Mouse (Mus musculus) heart, embryonic 16.5 days (tissue): Measurements from ENCODE around the gene Usf3. TPM values are rescaled to one million over a fixed set of nuclear protein-coding genes. Genes with fewer than 3 reads are reported as not detected.
A peak's percentile ranks its signal among the peaks of the same experiment; 100 is the strongest.

ENCODE experiments used
- ATAC-seq: fragments of 200-750 bp; cut with Nextera tagmentation; replicated peaks from 2 replicates; pipeline ENCODE4 v1.8.0; 2017; ENCODE audit warnings: moderate number of reproducible peaks; ENCODE audit not compliant: insufficient read depth, low FRiP score; ENCODE audit errors: extremely low read depth
- H3K27ac ChIP-seq: fragments of 300-500 bp; sonication (generic); 2 replicates; pipeline ENCODE4 v1.5.1; 2014; ENCODE audit warnings: mild to moderate bottlenecking, low read length, control low read depth, moderate library complexity
- H3K27me3 ChIP-seq: fragments of 300-500 bp; sonication (generic); 2 replicates; pipeline ENCODE4 v1.6.1; 2014; ENCODE audit warnings: low read length, mixed read lengths; ENCODE audit not compliant: control insufficient read depth, insufficient read depth
- H3K36me3 ChIP-seq: fragments of 300-500 bp; sonication (generic); 2 replicates; pipeline ENCODE4 v1.6.1; 2014; ENCODE audit not compliant: control insufficient read depth, insufficient read depth
- H3K4me1 ChIP-seq: fragments of 300-500 bp; sonication (generic); 2 replicates; pipeline ENCODE4 v1.6.1; 2014; ENCODE audit warnings: low read length, mixed read lengths; ENCODE audit not compliant: control insufficient read depth, insufficient read depth
- H3K4me2 ChIP-seq: fragments of 300-500 bp; sonication (generic); 2 replicates; pipeline ENCODE4 v1.6.1; 2014; ENCODE audit warnings: low read depth, mild to moderate bottlenecking, control low read depth, low read length
- H3K4me3 ChIP-seq: fragments of 300-500 bp; sonication (generic); 2 replicates; pipeline ENCODE4 v1.5.1; 2014; ENCODE audit warnings: mild to moderate bottlenecking, control low read depth, low read length
- H3K9ac ChIP-seq: fragments of 300-500 bp; sonication (generic); 2 replicates; pipeline ENCODE4 v1.6.1; 2014; ENCODE audit warnings: low read length, control low read depth
- H3K9me3 ChIP-seq: fragments of 300-500 bp; sonication (generic); replicated peaks from 2 replicates; pipeline ENCODE4 v1.6.1; 2016; ENCODE audit warnings: low read length; ENCODE audit not compliant: control insufficient read depth
- whole genome bisulfite sequencing: fragments of 180-500 bp; shearing (Covaris S2); extraction: QIAGEN DNeasy Blood & Tissue Kit; methylation state at CpG from one replicate; pipeline ENCODE4 v1.1.7; 2014; 5-methylcytosine and 5-hydroxymethylcytosine counted together
- polyA plus RNA-seq: library from polyadenylated mRNA; unstranded; fragments of >200 nt; fragmentation: Nextera tagmentation; extraction: Ambion mirVana; gene quantifications from 2 replicates; pipeline ENCODE4 v1.2.1, GENCODE M21; 2015

Gene Usf3
- polyA plus RNA-seq, 1 experiment from 2014 or later, result 2.0 TPM

DNA sequence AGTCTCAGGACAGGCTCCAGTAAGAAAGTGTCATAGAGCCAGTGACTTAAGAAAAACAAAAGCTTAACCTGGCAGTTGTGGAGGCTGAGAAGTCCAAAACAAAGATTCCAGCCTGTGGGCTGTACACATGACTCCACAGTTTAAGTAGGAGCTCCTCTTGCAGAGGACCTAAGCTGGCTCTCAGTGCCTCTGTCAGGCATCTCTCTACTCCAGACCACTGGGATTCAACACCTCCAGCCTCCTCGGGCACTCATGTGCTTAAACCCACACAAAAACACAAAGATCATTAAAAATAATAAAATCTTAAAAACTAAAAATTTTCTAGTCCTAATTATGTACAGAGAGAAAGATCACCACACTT is 38.0 kb downstream of the Usf3 start:
- no peaks in the 10 kb centered on the region for H3K27me3 ChIP-seq
- no peak overlapping the region for H3K4me3 ChIP-seq
- H3K4me1 ChIP-seq, result no peaks in the 10 kb centered on the region
- no peak for ATAC-seq
- 84% methylated on average over 1 of the region's 1 CpGs for WGBS
- no peak overlapping the region for H3K27ac ChIP-seq
- no peak overlapping the region for H3K9ac ChIP-seq
- H3K36me3 ChIP-seq, result peaks cover 28% of the 10 kb centered on the region
- no peak overlapping the region for H3K4me2 ChIP-seq
- H3K9me3 ChIP-seq, result no peaks in the 10 kb centered on the region

GRCm38 (mm10) chr16:44212703-44213102 is 39.7 kb downstream of the Usf3 start:
- WGBS, result 90% methylated on average over 7 of the region's 7 CpGs
- H3K36me3 ChIP-seq, result peaks cover 40% of the 10 kb centered on the region
- H3K9ac ChIP-seq, result no peak overlapping the region
- no peak for ATAC-seq
- H3K9me3 ChIP-seq, result no peaks in the 10 kb centered on the region
- H3K4me2 ChIP-seq, result no peak overlapping the region
- H3K27ac ChIP-seq, result no peak overlapping the region
- H3K4me3 ChIP-seq, result no peak overlapping the region
- no peaks in the 10 kb centered on the region for H3K27me3 ChIP-seq
- H3K4me1 ChIP-seq, result 0 out of 2 replicates have a peak, but pooled peaks cover 3% of the 10 kb centered on the region

DNA sequence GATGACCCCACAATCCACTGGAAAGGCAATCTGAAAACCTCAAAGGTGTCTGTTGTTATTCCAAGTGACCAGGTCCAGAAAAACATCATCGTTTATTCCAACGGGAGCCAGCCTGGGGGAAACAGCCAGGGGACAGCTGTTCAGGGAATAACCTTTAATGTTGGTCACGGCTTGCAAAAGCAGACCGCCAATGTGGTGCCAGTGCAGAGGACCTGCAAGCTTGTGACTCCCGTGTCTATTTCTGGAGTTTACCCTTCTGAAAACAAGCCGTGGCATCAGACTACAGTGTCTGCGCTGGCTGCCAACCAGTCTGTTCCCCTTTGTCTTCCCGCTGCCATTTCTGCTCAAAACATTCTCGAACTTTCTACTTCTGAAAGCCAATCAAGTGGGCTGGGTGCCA is 42.5 kb downstream of the Usf3 start:
- Histone ChIP-seq H3K27ac (no peak overlapping the region), H3K36me3 (peaks cover 52% of the 10 kb centered on the region)
- no peak for ATAC-seq

DNA sequence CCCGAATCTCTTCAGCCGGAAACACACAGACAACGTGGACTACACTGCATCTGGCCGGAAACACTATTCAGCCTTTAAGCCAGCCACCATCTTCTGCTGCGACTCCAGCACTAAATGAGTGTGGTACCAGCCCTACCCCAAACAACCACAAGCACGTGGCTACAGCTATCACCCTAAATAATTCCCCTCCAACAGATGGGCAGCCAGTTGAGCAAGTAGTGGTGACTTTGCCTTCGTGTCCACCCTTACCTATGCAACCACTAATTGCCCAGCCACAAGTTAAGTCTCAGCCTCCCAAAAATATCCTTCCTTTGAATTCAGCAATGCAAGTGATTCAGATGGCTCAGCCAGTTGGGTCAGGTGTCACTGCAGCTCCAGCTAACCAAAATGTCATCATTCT is 43.4 kb downstream of the Usf3 start:
- H3K27me3 ChIP-seq, result no peaks in the 10 kb centered on the region
- ATAC-seq, result no peak
- H3K4me3 ChIP-seq, result no peak overlapping the region
- H3K36me3 ChIP-seq, result peaks cover 57% of the 10 kb centered on the region
- H3K9me3 ChIP-seq, result no peaks in the 10 kb centered on the region
- 97% methylated on average over 7 of the region's 7 CpGs for WGBS
- no peak overlapping the region for H3K9ac ChIP-seq
- H3K4me1 ChIP-seq, result peaks cover 6% of the 10 kb centered on the region
- H3K4me2 ChIP-seq, result no peak overlapping the region
- H3K27ac ChIP-seq, result no peak overlapping the region

More for the DNA sequence above, 42.5 kb downstream of the Usf3 start:
- Histone ChIP-seq H3K9ac (no peak overlapping the region), H3K9me3 (no peaks in the 10 kb centered on the region), H3K4me3 (no peak overlapping the region), H3K4me1 (0 out of 2 replicates have a peak, but pooled peaks cover 3% of the 10 kb centered on the region), H3K27me3 (no peaks in the 10 kb centered on the region), H3K4me2 (no peak overlapping the region)
- 81% methylated on average over 9 of the region's 9 CpGs for WGBS

DNA sequence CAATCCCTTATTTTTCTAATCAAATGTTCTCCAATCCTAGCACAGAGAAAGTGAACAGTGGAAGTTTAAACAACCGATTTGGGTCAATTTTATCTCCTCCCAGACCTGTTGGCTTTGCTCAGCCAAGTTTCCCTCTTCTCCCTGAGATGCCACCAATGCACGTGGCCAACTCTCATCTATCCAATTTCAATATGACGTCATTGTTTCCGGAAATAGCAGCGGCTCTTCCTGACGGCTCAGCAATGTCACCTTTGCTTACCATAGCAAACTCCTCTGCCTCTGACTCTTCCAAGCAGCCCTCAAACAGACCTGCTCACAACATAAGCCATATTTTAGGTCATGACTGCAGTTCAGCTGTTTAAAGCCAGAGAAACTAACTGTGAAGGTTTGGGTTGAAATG is 48.4 kb downstream of the Usf3 start:
- Histone ChIP-seq H3K36me3 (peaks cover 38% of the 10 kb centered on the region), H3K4me2 (peak overlapping the region; percentile 3; the same call in 1 of the 2 replicates), H3K27me3 (no peaks in the 10 kb centered on the region), H3K27ac (0 out of 2 replicates have a peak overlapping the region, but pooled peaks have one; percentile 26), H3K4me3 (no peak overlapping the region), H3K9me3 (no peaks in the 10 kb centered on the region), H3K4me1 (peaks cover 12% of the 10 kb centered on the region), H3K9ac (no peak overlapping the region)
- peak; percentile 71; the same call in 1 of the 2 replicates for ATAC-seq
- 40% methylated on average over 6 of the region's 6 CpGs for WGBS

- H3K9ac ChIP-seq, result no peak overlapping the region
- WGBS, result 81% methylated on average over 13 of the region's 13 CpGs
- H3K27me3 ChIP-seq, result no peaks in the 10 kb centered on the region
- ATAC-seq, result no peak
- H3K4me1 ChIP-seq, result peaks cover 2% of the 10 kb centered on the region; the same call in 1 of the 2 replicates
- H3K36me3 ChIP-seq, result no peaks in the 10 kb centered on the region
- H3K27ac ChIP-seq, result no peak overlapping the region
- no peak overlapping the region for H3K4me2 ChIP-seq
- H3K9me3 ChIP-seq, result no peaks in the 10 kb centered on the region
- H3K4me3 ChIP-seq, result no peak overlapping the region
These were observed 53.8 kb downstream of the Usf3 start for GRCm38 (mm10) chr16:44226706-44227291.

GRCm38 (mm10) chr16:44233019-44233418 is 60.0 kb downstream of the Usf3 start:
- Histone ChIP-seq H3K9ac (no peak overlapping the region), H3K4me3 (no peak overlapping the region), H3K27ac (no peak overlapping the region), H3K4me1 (no peaks in the 10 kb centered on the region), H3K27me3 (no peaks in the 10 kb centered on the region), H3K9me3 (no peaks in the 10 kb centered on the region), H3K4me2 (no peak overlapping the region), H3K36me3 (no peaks in the 10 kb centered on the region)
- ATAC-seq, result no peak
- WGBS, result 77% methylated on average over 7 of the region's 7 CpGs

DNA sequence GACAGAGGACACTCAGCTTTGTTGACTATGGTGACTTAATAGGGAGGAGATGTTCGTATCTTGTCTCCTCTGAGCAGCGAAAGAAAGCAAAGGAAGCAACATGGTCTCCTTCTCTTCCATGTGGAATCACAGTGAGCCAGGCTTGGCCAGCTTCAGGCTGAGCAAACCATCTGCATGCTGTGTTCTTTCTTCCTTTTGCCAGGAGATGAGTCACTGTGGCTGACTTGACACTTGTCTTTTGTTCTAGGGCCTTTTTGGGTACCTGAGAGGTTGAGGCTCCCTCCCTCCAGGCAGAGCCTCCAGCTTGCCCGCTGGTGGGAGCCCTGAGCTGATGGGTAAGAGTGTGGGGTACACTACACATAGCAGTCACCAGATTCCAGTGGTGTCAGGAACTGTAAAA is 64.8 kb downstream of the Usf3 start:
- no peak for ATAC-seq
- Histone ChIP-seq H3K4me1 (peaks cover 12% of the 10 kb centered on the region), H3K27me3 (peaks cover 3% of the 10 kb centered on the region; the same call in 1 of the 2 replicates), H3K9me3 (no peaks in the 10 kb centered on the region), H3K4me3 (no peak overlapping the region), H3K36me3 (no peaks in the 10 kb centered on the region), H3K4me2 (no peak overlapping the region), H3K27ac (no peak overlapping the region), H3K9ac (no peak overlapping the region)
- 78% methylated on average over 3 of the region's 3 CpGs for WGBS

DNA sequence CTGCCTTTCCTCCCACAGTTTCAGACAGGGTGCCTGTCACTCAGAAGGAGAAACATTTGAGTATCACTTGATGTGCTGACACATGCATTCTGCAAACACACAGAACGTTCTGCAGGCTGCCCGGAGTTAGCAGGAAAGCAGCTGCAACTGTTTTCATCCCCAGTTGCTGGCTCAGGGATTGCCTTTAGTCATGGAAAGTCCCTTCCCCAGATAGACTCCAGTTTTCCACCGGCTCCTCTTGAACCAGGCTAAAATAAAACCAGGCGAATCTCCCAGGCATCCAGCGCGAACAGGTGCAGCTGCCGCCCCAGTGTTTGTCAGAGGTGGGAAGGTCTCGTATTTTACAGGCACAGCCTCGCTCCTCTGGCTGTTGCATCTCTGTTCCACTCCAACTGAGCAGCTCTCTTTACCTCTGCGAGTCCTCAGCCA is 65.8 kb downstream of the Usf3 start:
- peaks cover 3% of the 10 kb centered on the region; the same call in 1 of the 2 replicates for H3K27me3 ChIP-seq
- no peak overlapping the region; the same call in 1 of the 2 replicates for H3K9ac ChIP-seq
- no peaks in the 10 kb centered on the region for H3K9me3 ChIP-seq
- H3K36me3 ChIP-seq, result no peaks in the 10 kb centered on the region
- 0 out of 2 replicates have a peak overlapping the region, but pooled peaks have one; percentile 33 for H3K27ac ChIP-seq
- peak overlapping the region; percentile 55 for H3K4me2 ChIP-seq
- peak; percentile 49; the same call in 1 of the 2 replicates for ATAC-seq
- H3K4me3 ChIP-seq, result peak overlapping the region; percentile 11
- peaks cover 12% of the 10 kb centered on the region for H3K4me1 ChIP-seq
- WGBS, result 27% methylated on average over 10 of the region's 10 CpGs
